Mouse (Mus musculus) kidney, postnatal 0 days (tissue): ENCODE results near the gene Dis3l2. TPM values are rescaled to one million over a fixed set of nuclear protein-coding genes. Genes with fewer than 3 reads are reported as not detected.

Experiments
- ATAC-seq: fragments of 200-750 bp; cut with Nextera tagmentation; replicated peaks from 2 replicates; pipeline ENCODE4 v1.8.0; 2017; ENCODE audit warnings: low read depth, moderate number of reproducible peaks, moderate TSS enrichment, moderate library complexity; ENCODE audit not compliant: low FRiP score
- DNase-seq: peaks from one replicate; pipeline ENCODE4 v3.0.0-alpha.2; 2016; ENCODE audit warnings: low spot score
- H3K27ac ChIP-seq: fragments of 300-500 bp; sonication (generic); 2 replicates; pipeline ENCODE4 v1.5.1; 2014; ENCODE audit warnings: mild to moderate bottlenecking
- H3K27me3 ChIP-seq: fragments of 300-500 bp; sonication (generic); 2 replicates; pipeline ENCODE4 v1.6.1; 2014; ENCODE audit warnings: low read length, mixed read lengths; ENCODE audit not compliant: insufficient read depth
- H3K36me3 ChIP-seq: fragments of 300-500 bp; sonication (generic); 2 replicates; pipeline ENCODE4 v1.6.1; 2014; ENCODE audit warnings: low read length, mixed read lengths; ENCODE audit not compliant: insufficient read depth
- H3K4me1 ChIP-seq: fragments of 300-500 bp; sonication (generic); replicated peaks from 2 replicates; pipeline ENCODE4 v1.6.1; 2014; ENCODE audit warnings: antibody characterized with exemption, low read length, mixed read lengths; ENCODE audit not compliant: insufficient read depth
- H3K4me2 ChIP-seq: fragments of 300-500 bp; sonication (generic); 2 replicates; pipeline ENCODE4 v1.6.1; 2014; ENCODE audit warnings: mild to moderate bottlenecking, low read length, moderate library complexity, mixed read lengths
- H3K4me3 ChIP-seq: fragments of 300-500 bp; sonication (generic); replicated peaks from 2 replicates; pipeline ENCODE4 v1.5.1; 2014; ENCODE audit warnings: low read depth, low read length
- H3K9ac ChIP-seq: fragments of 300-500 bp; sonication (generic); 2 replicates; pipeline ENCODE4 v1.6.1; 2014; ENCODE audit warnings: low read depth, low read length
- H3K9me3 ChIP-seq: fragments of 300-500 bp; sonication (generic); replicated peaks from 2 replicates; pipeline ENCODE4 v1.6.1; 2016; ENCODE audit warnings: low read length, inconsistent platforms, mixed read lengths
- CTCF ChIP-seq: IDR thresholded peaks from 2 replicates; pipeline ENCODE4 v1.5.1; 2016; ENCODE audit warnings: antibody characterized with exemption, low read depth, mild to moderate bottlenecking, moderate library complexity
- WGBS: fragments of 180-500 bp; shearing (Covaris S2); extraction: QIAGEN DNeasy Blood & Tissue Kit; methylation state at CpG from one replicate; pipeline ENCODE4 v1.1.7; 2014; 5-methylcytosine and 5-hydroxymethylcytosine counted together
- polyA plus RNA-seq: library from polyadenylated mRNA; unstranded; fragments of >200 nt; fragmentation: Nextera tagmentation; extraction: Ambion mirVana; gene quantifications from 2 replicates; pipeline ENCODE4 v1.2.1, GENCODE M21; 2015

The Dis3l2 gene
- polyA plus RNA-seq, 1 experiment from 2014 or later: 20.9 TPM

GRCm38 (mm10) chr1:87086964-87087363 lies 383.4 kb downstream of the Dis3l2 start:
- DNase-seq: no peak
- H3K4me1 ChIP-seq: no peaks in the 10 kb centered on the region
- H3K4me2 ChIP-seq: no peak overlapping the region
- no peaks in the 10 kb centered on the region for H3K36me3 ChIP-seq
- H3K9me3 ChIP-seq: no peaks in the 10 kb centered on the region
- H3K4me3 ChIP-seq: no peak overlapping the region
- no peak overlapping the region for H3K9ac ChIP-seq
- WGBS: 80% methylated on average over 17 of the region's 17 CpGs
- no peak overlapping the region for H3K27ac ChIP-seq
- peak; percentile 35 for TF ChIP-seq CTCF
- ATAC-seq: no peak
- H3K27me3 ChIP-seq: no peaks in the 10 kb centered on the region

DNA sequence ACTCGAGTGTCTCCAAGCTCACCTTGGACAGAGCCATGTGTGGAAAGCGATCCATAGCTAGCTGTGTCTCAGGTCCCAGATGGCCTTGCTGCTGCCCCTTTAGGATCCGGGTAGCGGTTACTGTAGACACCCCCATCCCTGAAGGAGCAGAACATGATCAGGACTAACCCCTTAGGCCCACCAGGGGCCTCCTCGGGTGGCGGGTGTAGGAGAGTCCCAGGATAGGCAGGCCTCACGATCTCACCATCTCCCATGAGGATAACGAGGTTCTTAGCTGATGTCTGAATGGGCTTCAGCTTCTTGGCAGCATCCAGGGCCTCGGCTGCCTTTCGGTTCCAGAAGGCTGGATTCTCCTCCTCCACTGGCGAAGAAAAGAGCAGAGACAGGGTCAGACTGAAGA lies 385.6 kb downstream of the Dis3l2 start:
- no peak overlapping the region for H3K4me3 ChIP-seq
- ATAC-seq: no peak
- H3K4me1 ChIP-seq: no peaks in the 10 kb centered on the region
- no peaks in the 10 kb centered on the region for H3K9me3 ChIP-seq
- H3K27me3 ChIP-seq: no peaks in the 10 kb centered on the region
- H3K4me2 ChIP-seq: no peak overlapping the region
- H3K9ac ChIP-seq: no peak overlapping the region
- WGBS: 88% methylated on average over 11 of the region's 11 CpGs
- no peaks in the 10 kb centered on the region for H3K36me3 ChIP-seq
- no peak overlapping the region for H3K27ac ChIP-seq
- DNase-seq: no peak
- TF ChIP-seq CTCF: no peak

DNA sequence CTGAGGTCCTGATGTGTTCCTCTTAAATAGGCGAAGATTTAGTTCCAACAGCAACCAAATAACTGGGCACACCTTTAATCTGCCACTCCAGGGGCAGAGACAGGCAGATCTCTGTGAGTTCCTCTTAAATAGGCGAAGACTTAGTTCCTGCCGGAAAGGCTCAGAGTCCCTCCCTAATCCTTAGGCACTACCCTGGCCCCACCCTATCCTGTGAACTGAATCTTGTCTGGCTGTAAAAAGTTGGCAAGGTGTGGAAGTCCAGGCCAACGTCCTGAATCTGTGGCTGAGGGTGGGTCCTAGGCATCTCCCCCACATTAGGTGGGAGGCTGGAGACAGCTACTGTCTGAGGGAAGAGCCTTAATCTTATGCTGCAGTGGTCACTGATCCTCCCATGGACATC lies 386.2 kb downstream of the Dis3l2 start, which contains the start of gene Alppl2:
Alppl2 (minus strand) TSS at position 101 of the 400 bp plus-strand sequence.
- Histone ChIP-seq H3K9ac (no peak within 1 kb of the TSS), H3K27ac (no peak within 1 kb of the TSS), H3K4me1 (no peaks in the 10 kb centered on the region), H3K4me3 (no peak within 1 kb of the TSS), H3K4me2 (no peak within 1 kb of the TSS), H3K9me3 (no peaks in the 10 kb centered on the region), H3K36me3 (no peaks in the 10 kb centered on the region), H3K27me3 (no peaks in the 10 kb centered on the region)
- no peak for TF ChIP-seq CTCF
- DNase-seq: no peak
- no peak for ATAC-seq
- 68% methylated on average over 4 of the region's 4 CpGs for WGBS

DNA sequence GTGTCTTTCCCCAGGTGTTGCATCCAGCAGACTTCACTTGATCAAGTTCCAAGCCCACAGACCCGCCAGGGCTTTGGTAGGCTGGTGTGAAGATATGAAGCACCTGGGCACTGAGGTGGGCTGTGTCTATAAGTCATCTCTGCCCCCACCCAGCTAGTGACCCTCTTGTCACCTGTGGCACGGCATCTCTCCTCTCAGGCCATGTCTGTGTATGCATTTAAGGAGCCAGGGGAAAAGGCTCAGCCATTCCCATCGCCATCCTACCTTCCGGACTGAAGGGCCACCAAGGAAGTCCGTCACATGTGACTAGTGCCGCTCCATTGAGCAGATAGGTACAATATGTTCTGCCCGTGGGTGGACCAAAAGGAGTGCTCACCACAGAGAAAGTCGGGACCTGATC lies 392.0 kb downstream of the Dis3l2 start:
- DNase-seq (no peak), ATAC-seq (no peak)
- Histone ChIP-seq H3K27ac (no peak overlapping the region), H3K27me3 (no peaks in the 10 kb centered on the region), H3K4me3 (no peak overlapping the region), H3K4me1 (no peaks in the 10 kb centered on the region), H3K4me2 (no peak overlapping the region), H3K36me3 (no peaks in the 10 kb centered on the region), H3K9ac (no peak overlapping the region), H3K9me3 (no peaks in the 10 kb centered on the region)
- WGBS: 72% methylated on average over 8 of the region's 8 CpGs
- no peak for TF ChIP-seq CTCF

- Histone ChIP-seq H3K4me2 (peak overlapping the region; percentile 27), H3K4me3 (no peak overlapping the region), H3K9ac (no peak overlapping the region), H3K27me3 (no peaks in the 10 kb centered on the region), H3K9me3 (no peaks in the 10 kb centered on the region), H3K4me1 (no peaks in the 10 kb centered on the region), H3K27ac (no peak overlapping the region), H3K36me3 (no peaks in the 10 kb centered on the region)
- 15% methylated on average over 30 of the region's 30 CpGs for WGBS
- DNase-seq (peak; percentile 67), ATAC-seq (peak; percentile 75)
- peak; percentile 81 for TF ChIP-seq CTCF
Measured at GRCm38 (mm10) chr1:87098358-87098975, 394.9 kb downstream of the Dis3l2 start.

Other genes with a start within 250 kb of the Dis3l2 start
- 2,429 and 2,697 TPM in 2 replicates for gene Ptma, start 177.1 kb upstream of the Dis3l2 start, polyA plus RNA-seq
- 63.2 and 63.7 TPM in 2 replicates for gene Pde6d, start 121.2 kb upstream of the Dis3l2 start, polyA plus RNA-seq
- gene Cops7b, start 120.9 kb upstream of the Dis3l2 start, polyA plus RNA-seq: 27.9 and 28.6 TPM in 2 replicates
- gene Nppc, start 33.2 kb upstream of the Dis3l2 start, polyA plus RNA-seq: 5.2 and 7.1 TPM in 2 replicates